Mouse (Mus musculus) heart, postnatal 25 days (tissue): Measurements from ENCODE around the gene Abhd17c. TPM values are rescaled to one million over a fixed set of nuclear protein-coding genes. Genes with fewer than 3 reads are reported as not detected.
"Not testable (repeated sequence)": the region's sequence is repeated elsewhere in the genome, so short reads cannot be mapped to it uniquely, and the experiment has no call there.

Experiments
- DNase-seq: peaks from one replicate; pipeline ENCODE4 v3.0.0; 2022; ENCODE audit warnings: low spot score
- intact Hi-C: fragments of 180-260 bp; cut with DNase I; formaldehyde crosslinking; loops from one replicate; pipeline ENCODE4 v1.15.1; 2025
- total RNA-seq, 2 experiments: library from RNA; stranded (reverse); gene quantifications; 2 replicates each; pipeline ENCODE4 v1.2.3; 2021

The Abhd17c gene
- total RNA-seq, 2 experiments from 2014 or later = 32.1 to 32.4 TPM

DNA sequence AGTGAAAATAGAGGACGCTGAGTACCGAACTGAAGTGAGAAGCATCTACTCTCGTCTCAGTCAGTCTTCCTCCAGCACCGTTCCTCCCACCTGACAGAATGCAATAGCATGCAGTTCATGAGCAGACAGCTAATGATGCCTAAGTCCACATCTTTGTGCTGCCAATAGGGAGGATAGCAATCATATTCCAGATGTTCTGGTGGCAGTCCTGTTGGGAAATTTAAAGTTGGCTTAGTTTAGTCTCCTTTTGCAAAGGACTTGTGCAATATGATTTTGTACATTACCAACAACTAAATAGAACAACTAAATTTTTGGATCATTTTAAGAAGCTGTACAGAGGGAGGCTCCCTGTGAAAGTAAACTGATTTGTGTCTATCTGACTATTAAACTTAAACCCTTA is 2.1 kb upstream of the Abhd17c start:
- no peak for DNase-seq
- intact Hi-C loops = loop anchor here (5.0 kb wide), 1 partner anchor 67 kb away; the partner anchor contains the start of gene Cemip

- intact Hi-C loops = loop anchor here (5.0 kb wide), 1 partner anchor 66 kb away; the partner anchor contains the start of gene Cemip
- no peak for DNase-seq
These were observed 1.1 kb upstream of the Abhd17c start for GRCm38 (mm10) chr7:84152821-84153220.

- intact Hi-C loops = loop anchor here (5.0 kb wide), 1 partner anchor 65 kb away; the partner anchor contains the start of gene Cemip
- DNase-seq = no peak
These were observed 681 bp upstream of the Abhd17c start for GRCm38 (mm10) chr7:84152374-84152773.

DNA sequence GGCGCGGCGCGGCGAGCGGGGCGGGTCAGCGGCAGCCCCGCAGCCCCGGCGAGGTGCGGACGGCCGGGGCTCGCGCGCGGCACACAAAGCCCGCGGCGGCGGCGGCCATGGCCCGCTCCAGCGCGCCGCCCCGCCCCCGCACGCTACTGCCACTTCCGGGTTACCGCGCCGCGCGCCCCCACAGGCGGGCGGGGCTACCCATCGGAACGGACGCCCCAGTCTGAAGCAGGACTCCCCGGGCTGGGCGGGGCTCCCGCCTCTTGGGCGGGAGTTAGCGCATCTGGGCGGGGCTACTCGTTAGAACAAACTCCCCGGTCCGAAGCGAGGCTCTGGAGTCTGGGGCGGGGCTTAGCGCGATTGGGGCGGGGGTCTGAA is 254 bp upstream of the Abhd17c start:
- intact Hi-C loops = loop anchor here (5.0 kb wide), 1 partner anchor 65 kb away; the partner anchor contains the start of gene Cemip
- peak; percentile 85 for DNase-seq

GRCm38 (mm10) chr7:84150361-84151000 is 1.2 kb downstream of the Abhd17c start:
- no peak for DNase-seq
- intact Hi-C loops = loop anchor here (5.0 kb wide), 1 partner anchor 63 kb away; the partner anchor contains the start of gene Cemip

- intact Hi-C loops = loop anchor here (5.0 kb wide), 1 partner anchor 63 kb away; the partner anchor contains the start of gene Cemip
- DNase-seq = no peak
These were observed 1.9 kb downstream of the Abhd17c start for GRCm38 (mm10) chr7:84149821-84150220.

- no peak for DNase-seq
- intact Hi-C loops = no loop called here
These were observed 2.8 kb downstream of the Abhd17c start for GRCm38 (mm10) chr7:84148896-84149295.

GRCm38 (mm10) chr7:84147746-84148145 is 3.9 kb downstream of the Abhd17c start:
- intact Hi-C loops = no loop called here
- DNase-seq = no peak

DNA sequence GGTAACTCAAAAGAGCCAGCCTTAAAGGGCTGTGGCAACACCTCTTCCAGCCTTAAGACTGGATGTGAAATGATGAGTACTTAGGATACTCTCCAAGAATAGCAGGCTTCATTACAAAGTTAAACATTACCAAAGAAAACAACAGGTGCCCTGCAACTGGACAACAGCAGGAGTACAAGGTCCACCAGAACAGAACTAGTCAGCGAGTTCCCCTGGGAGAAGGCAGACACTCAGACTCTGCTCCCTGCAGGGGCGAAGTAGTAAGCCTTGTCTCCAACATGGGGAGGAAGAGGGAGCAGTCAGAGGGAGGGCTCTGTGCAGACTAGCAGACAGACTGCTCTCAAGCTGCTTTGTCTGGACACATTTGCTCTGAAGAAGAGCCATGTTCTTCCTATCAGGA is 6.1 kb downstream of the Abhd17c start:
- no peak for DNase-seq
- intact Hi-C loops = no loop called here

DNA sequence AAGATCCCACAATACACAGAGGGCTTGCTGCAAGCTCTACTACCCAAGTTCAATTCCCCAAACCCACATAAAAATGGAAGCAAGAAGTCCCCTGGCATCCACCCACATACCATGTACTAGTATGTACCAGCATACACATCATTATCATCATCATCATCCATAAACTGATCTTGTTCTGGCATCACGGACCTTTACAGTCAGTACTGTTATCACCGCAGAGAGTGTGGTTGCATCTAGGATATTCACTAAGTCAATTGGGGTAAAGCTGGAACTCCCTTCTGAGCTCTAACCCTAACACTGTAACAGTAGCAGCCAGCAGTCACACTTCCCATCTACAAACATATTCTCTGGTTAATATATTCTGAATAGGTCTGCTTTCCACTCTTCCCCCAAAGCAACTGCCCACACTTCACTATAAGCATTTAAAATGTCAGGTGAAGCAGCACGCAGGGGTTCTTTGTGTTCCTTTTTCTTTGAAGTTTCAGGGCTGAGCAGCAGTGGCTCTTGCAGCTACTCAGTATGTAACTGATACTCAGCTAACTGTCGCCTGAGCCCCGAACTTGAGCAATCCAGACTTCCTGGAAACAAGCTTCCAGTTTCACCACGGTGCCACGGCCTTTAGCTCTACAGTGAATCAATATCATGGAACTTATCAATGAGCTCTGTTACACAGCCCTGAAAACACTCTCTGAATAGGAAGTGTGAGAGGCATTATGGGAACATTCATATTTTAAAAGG is 8.8 kb downstream of the Abhd17c start:
- intact Hi-C loops = no loop called here
- DNase-seq = no peak

- no peak for DNase-seq
- intact Hi-C loops = no loop called here
These were observed 9.5 kb downstream of the Abhd17c start for GRCm38 (mm10) chr7:84142196-84142595.

DNA sequence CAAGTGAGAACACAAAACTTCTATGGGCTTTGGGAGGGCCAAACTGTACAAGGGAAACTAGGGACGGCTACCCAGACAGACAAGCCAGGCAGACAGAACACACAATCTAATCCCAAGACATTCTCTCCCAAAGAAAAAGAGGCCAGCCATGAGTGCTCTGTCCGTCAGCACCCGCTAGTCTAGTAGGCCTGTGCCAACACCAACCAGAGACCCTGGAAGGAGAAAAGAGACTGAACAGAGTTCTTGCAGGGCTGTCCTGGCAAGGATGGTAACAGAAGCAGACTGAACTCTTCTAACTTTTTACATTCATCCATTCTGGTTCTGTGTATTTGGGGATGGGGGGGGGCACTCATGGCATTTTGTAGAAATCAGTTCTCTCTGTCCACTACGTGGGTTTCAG is 12.1 kb downstream of the Abhd17c start:
- intact Hi-C loops = no loop called here
- no peak for DNase-seq

DNA sequence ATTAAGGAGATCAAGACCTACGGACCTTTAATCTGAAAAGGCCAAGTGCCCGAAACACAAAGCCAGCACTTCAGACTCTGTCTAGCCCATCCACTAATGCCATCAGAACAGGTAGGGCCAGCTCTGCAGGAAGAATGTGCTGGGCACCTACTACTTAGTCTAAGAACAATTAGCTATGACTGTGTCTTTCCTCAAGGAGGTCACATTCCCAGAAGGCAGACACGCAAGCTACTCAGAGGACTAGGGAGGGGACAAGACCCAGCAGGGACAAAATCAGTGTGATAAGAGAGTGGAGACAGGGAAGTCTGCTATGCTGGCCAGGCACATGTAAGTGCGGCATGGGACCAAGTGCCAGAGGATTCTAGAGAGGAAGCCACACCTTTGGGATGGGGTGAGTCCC is 13.0 kb downstream of the Abhd17c start:
- no peak for DNase-seq
- intact Hi-C loops = no loop called here

DNA sequence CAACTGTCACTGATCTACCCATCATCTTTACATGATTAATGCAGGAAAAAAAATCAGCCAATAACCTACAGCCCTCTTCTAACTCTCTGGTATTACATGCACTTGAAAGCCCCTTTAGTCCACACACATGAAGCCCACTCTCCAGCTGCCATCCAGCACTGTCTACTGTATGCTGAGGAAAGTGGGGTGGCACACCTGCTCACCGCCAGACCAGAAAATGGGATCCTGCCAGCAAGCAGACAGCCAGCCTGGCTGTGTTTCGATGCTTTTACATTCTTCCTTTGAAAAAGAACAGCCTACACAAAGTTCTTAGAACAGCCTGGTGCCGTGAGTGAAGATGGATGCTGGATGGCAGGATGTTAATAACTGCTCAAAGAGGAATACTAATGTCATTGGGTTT is 13.9 kb downstream of the Abhd17c start:
- intact Hi-C loops = no loop called here
- DNase-seq = no peak

GRCm38 (mm10) chr7:84135799-84136700 is 15.6 kb downstream of the Abhd17c start:
- intact Hi-C loops = no loop called here

DNA sequence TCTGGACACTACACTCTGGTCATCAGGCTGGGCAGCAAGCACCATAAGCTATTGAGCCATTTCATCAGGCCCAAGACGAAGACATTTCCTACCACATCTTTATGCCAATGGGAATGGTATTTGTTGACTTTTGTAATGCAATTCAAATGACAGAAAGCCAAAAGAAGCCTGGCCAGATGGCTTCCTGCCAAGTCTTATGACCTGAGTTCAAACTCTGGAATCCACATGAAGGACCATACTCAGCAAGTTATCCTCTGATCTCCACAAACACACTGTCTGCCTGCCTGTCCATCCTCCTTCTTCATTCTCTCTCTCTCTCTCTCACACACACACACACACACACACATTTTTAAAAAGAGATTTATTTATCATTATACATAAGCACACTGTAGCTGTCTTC is 19.0 kb downstream of the Abhd17c start:
- DNase-seq = no peak
- intact Hi-C loops = no loop called here

More at GRCm38 (mm10) chr7:84135799-84136700, 15.6 kb downstream of the Abhd17c start:
- no peak for DNase-seq

GRCm38 (mm10) chr7:84131736-84132135 is 20.0 kb downstream of the Abhd17c start:
- DNase-seq = no peak
- intact Hi-C loops = no loop called here

DNA sequence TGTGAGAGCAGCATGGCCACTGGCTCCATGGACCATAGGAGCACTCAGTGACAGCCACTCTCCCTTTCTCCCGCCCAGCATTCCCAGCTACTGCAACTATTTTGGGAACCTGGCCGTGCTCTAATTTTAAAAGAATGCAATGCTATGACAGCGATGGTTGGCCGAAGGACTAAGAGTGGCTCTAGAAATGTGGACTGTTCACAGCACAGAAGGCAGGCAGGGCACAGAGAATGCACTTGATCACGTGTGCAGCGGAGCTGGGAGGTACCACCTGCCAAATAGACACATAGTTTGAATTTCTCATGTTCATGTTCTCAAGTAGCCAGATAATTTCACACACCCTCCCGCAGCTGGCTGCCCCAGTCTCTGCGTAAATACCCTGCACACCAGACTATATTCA is 23.0 kb downstream of the Abhd17c start:
- intact Hi-C loops = no loop called here
- DNase-seq = peak; percentile 25

DNA sequence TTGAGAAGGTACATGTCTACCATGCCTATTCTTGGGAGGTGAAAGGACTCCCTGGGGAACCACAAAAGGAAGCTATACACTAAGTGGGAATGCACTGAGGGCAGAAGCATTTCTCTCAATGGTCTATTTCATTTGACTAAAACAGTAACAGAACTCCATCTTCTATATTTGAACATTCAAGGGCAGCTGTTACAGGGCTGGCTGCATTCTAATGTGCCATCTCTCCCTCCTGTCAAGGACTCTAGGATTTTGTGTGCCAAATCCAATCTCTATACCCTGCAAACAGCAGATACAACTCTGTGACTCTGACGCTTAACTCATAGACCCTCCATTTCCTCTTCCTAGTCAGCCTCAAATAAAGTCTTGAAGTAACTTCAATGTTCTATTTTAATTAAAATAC is 26.0 kb downstream of the Abhd17c start:
- intact Hi-C loops = no loop called here
- no peak for DNase-seq

DNA sequence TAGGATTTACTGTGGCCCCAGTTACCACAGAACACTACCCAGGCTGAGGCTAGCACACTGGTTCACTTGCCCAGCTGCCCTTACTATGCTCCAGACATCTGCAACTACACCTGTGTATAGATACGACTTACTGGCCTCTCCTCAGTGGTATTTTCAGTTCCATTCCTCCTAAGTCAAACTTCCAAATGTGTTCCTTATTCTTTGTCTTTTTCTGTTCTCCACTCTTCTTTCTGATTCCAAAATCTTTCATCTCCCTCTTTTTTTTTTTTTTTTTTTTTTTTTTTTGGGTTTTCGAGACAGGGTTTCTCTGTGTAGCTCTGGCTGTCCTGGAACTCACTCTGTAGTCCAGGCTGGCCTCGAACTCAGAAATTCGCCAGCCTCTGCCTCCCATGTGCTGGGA is 28.0 kb downstream of the Abhd17c start:
- intact Hi-C loops, DNase-seq: not testable (repeated sequence)
